Mouse (Mus musculus) kidney, embryonic 16.5 days (tissue): Measurements from ENCODE around the gene Zc3hc1. TPM values are rescaled to one million over a fixed set of nuclear protein-coding genes. Genes with fewer than 3 reads are reported as not detected.

Source experiments
- ATAC-seq: fragments of 200-750 bp; cut with Nextera tagmentation; 2 replicates; pipeline ENCODE4 v1.8.0; 2017; ENCODE audit warnings: moderate TSS enrichment; ENCODE audit not compliant: low FRiP score, low TSS enrichment
- H3K27ac ChIP-seq: fragments of 300-500 bp; sonication (generic); 2 replicates; pipeline ENCODE4 v1.5.1; 2014; ENCODE audit warnings: low read length
- H3K27me3 ChIP-seq: fragments of 300-500 bp; sonication (generic); 2 replicates; pipeline ENCODE4 v1.6.1; 2014; ENCODE audit warnings: low read length, control low read depth, mixed read lengths; ENCODE audit not compliant: insufficient read depth
- H3K36me3 ChIP-seq: fragments of 300-500 bp; sonication (generic); 2 replicates; pipeline ENCODE4 v1.6.1; 2014; ENCODE audit warnings: low read length, control low read depth, mixed read lengths; ENCODE audit not compliant: insufficient read depth
- H3K4me1 ChIP-seq: fragments of 300-500 bp; sonication (generic); 2 replicates; pipeline ENCODE4 v1.6.1; 2014; ENCODE audit warnings: low read length, control low read depth, mixed read lengths; ENCODE audit not compliant: insufficient read depth
- H3K4me2 ChIP-seq: fragments of 300-500 bp; sonication (generic); replicated peaks from 2 replicates; pipeline ENCODE4 v1.6.1; 2014; ENCODE audit warnings: low read depth, low read length
- H3K4me3 ChIP-seq: fragments of 300-500 bp; sonication (generic); 2 replicates; pipeline ENCODE4 v1.5.1; 2014; ENCODE audit warnings: mild to moderate bottlenecking, low read length
- H3K9ac ChIP-seq: fragments of 300-500 bp; sonication (generic); replicated peaks from 2 replicates; pipeline ENCODE4 v1.6.1; 2014; ENCODE audit warnings: low read length
- H3K9me3 ChIP-seq: fragments of 300-500 bp; sonication (generic); 2 replicates; pipeline ENCODE4 v1.6.1; 2016; ENCODE audit warnings: low read length, control low read depth
- WGBS: fragments of 180-500 bp; shearing (Covaris S2); extraction: QIAGEN DNeasy Blood & Tissue Kit; methylation state at CpG from one replicate; pipeline ENCODE4 v1.1.7; 2014; 5-methylcytosine and 5-hydroxymethylcytosine counted together
- polyA plus RNA-seq: library from polyadenylated mRNA; unstranded; fragments of >200 nt; fragmentation: Nextera tagmentation; extraction: Ambion mirVana; gene quantifications from 2 replicates; pipeline ENCODE4 v1.2.1, GENCODE M21; 2015

The Zc3hc1 gene
- polyA plus RNA-seq, 1 experiment from 2014 or later: 71.7 TPM

DNA sequence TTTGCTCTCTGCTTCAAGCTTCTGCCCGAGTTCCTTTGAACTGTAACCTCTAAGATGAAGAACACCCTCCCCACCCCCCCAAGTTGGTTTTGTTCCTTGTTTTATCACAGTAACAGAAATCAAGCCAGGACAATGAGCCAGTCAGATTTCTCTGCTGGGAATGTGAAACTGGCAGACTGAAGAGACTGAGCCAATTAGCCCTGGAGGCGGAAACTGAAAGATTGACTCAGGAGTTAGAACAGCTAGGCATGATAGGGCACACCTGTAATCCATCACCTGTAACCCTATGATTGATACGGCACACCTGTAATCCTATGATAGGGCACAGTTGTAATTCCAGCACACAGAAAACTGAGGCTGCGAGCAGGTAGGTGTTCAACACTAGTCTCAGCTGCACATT lies 58.6 kb downstream of the Zc3hc1 start:
- 42% methylated on average over 4 of the region's 4 CpGs for WGBS
- no peak for ATAC-seq
- Histone ChIP-seq H3K27me3 (no peaks in the 10 kb centered on the region), H3K27ac (peak overlapping the region; percentile 25; the same call in 1 of the 2 replicates), H3K36me3 (no peaks in the 10 kb centered on the region), H3K9ac (no peak overlapping the region), H3K9me3 (no peaks in the 10 kb centered on the region), H3K4me2 (no peak overlapping the region), H3K4me3 (no peak overlapping the region), H3K4me1 (peaks cover 7% of the 10 kb centered on the region)

DNA sequence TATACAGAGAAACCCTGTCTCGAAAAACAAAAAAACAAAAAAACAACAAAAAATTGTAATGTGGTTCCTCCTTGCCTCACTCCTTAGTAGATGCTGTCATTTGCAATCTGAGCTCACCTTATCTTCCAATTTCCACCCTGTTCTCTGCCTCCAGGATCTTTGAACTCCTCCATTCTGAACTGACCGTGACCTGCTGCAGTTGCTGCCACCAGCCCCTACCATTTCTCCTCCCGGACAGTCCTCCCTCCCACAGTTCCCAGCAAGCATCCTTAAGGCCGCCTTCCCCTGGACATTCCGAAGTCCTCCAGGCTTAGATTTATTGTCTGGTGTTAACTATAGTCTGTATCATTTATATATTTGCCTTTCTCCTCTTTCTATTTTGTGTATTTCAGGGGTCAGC lies 60.1 kb downstream of the Zc3hc1 start:
- Histone ChIP-seq H3K27me3 (no peaks in the 10 kb centered on the region), H3K27ac (no peak overlapping the region), H3K4me2 (no peak overlapping the region), H3K36me3 (no peaks in the 10 kb centered on the region), H3K4me3 (no peak overlapping the region), H3K9me3 (no peaks in the 10 kb centered on the region), H3K4me1 (peaks cover 7% of the 10 kb centered on the region), H3K9ac (no peak overlapping the region)
- 40% methylated on average over 5 of the region's 5 CpGs for WGBS
- no peak for ATAC-seq

DNA sequence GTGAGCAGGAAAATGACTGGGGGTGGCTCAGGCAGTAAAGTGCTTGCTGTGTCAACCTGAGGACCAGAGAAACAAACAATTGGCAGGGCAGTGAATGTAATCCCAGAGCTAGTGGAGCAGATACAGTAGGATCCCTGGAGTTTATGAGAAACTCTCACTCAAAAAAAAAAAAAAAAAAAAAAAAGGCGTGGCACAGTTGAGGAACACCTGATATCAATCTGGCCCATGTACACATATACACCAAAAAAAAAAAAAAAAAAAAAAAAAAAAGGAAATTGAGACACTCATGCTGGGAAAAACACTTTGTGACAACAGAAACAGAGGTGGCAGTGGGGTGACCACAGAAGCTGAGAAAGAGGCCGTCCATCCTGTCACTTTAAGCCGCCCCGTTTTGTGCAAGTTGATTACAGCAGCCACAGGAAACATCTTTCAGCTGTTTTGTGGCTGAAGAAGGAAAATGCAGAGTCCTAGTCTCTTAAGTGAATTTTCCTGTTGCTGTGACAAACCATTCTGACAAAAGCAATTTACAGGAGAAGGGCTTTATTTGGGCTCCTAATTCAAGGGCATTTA lies 64.8 kb downstream of the Zc3hc1 start:
- Histone ChIP-seq H3K4me2 (no peak overlapping the region), H3K27me3 (no peaks in the 10 kb centered on the region), H3K9me3 (no peaks in the 10 kb centered on the region), H3K36me3 (no peaks in the 10 kb centered on the region), H3K4me1 (no peaks in the 10 kb centered on the region), H3K27ac (peak overlapping the region; percentile 41), H3K9ac (no peak overlapping the region), H3K4me3 (no peak overlapping the region)
- WGBS: 54% methylated on average over 4 of the region's 4 CpGs
- ATAC-seq: no peak

DNA sequence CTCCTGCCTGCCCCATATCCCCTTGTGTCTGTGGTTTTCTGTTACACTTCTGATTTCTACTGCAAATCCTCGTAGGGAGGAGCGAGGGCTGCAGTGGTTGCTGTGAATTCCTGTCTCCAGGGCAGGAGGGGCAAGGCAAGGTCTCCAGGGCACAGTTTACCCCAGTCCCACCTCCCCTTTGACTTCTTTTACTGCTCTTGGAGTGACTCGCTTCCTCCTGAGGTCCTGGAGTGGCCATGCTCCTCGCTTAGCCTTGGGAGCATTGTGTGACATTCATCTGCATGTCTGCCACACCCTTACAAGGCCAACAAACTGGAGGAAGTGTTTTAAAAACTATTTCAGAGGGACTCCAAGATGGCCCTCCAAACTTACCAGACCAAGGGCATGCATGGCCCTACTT lies 69.8 kb downstream of the Zc3hc1 start:
- Histone ChIP-seq H3K4me1 (no peaks in the 10 kb centered on the region), H3K9ac (no peak overlapping the region), H3K27ac (no peak overlapping the region), H3K36me3 (no peaks in the 10 kb centered on the region), H3K4me2 (no peak overlapping the region), H3K4me3 (no peak overlapping the region), H3K9me3 (no peaks in the 10 kb centered on the region), H3K27me3 (no peaks in the 10 kb centered on the region)
- WGBS: 31% methylated on average over 4 of the region's 4 CpGs
- ATAC-seq: no peak

DNA sequence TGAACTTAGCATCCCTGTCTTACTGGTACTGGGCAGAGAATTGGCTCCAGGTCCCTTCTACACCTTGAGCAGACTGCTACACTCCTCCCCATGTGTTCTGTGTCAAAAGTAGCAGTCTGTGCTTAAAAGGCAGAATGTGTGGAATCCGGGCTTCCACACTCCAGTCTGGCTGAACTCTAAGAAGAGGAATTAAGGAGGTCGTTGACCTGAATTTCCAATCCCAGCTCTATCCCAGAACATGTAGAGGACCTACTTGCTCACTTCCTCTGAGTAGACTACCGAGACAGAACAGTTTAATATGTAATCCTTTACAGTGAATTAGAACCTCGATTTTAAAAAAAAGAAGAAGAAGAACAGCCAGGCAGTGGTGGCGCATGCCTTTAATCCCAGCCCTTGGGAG lies 71.6 kb downstream of the Zc3hc1 start:
- no peak overlapping the region for H3K27ac ChIP-seq
- no peaks in the 10 kb centered on the region for H3K9me3 ChIP-seq
- no peak overlapping the region for H3K4me3 ChIP-seq
- 77% methylated on average over 5 of the region's 5 CpGs for WGBS
- H3K36me3 ChIP-seq: no peaks in the 10 kb centered on the region
- no peaks in the 10 kb centered on the region for H3K4me1 ChIP-seq
- ATAC-seq: no peak
- no peak overlapping the region for H3K4me2 ChIP-seq
- H3K9ac ChIP-seq: no peak overlapping the region
- H3K27me3 ChIP-seq: no peaks in the 10 kb centered on the region

Other genes starting within 250 kb of the Zc3hc1 start
- 53.7 and 55.5 TPM in 2 replicates for gene Ube2h, start 86.5 kb downstream of the Zc3hc1 start, polyA plus RNA-seq
- gene Klhdc10, start 10.8 kb upstream of the Zc3hc1 start, polyA plus RNA-seq: 26.8 and 30.2 TPM in 2 replicates
- 45.6 and 51.4 TPM in 2 replicates for gene Tmem209, start 118.8 kb upstream of the Zc3hc1 start, polyA plus RNA-seq
- 0.17 and 0.37 TPM in 2 replicates for gene Ssmem1, start 118.8 kb upstream of the Zc3hc1 start, polyA plus RNA-seq
- 15.9 and 17.5 TPM in 2 replicates for gene Cpa2, start 150.6 kb upstream of the Zc3hc1 start, polyA plus RNA-seq
- 0.12 and 0.14 TPM in 2 replicates for gene Cpa4, start 177.3 kb upstream of the Zc3hc1 start, polyA plus RNA-seq
- gene Cpa5, start 220.0 kb upstream of the Zc3hc1 start, polyA plus RNA-seq: 0.64 and 0.66 TPM in 2 replicates
- gene Cpa1, start 248.2 kb upstream of the Zc3hc1 start, polyA plus RNA-seq: 1.8 and 2.4 TPM in 2 replicates